Mouse (Mus musculus) lung, postnatal 0 days (tissue): Measurements from ENCODE around the gene Ifnl2.

Source experiments
- CTCF ChIP-seq: IDR thresholded peaks from 2 replicates; pipeline ENCODE4 v1.5.1; 2016; ENCODE audit warnings: antibody characterized with exemption, mild to moderate bottlenecking
- EP300 ChIP-seq: IDR thresholded peaks from 2 replicates; pipeline ENCODE4 v1.6.1; 2016; ENCODE audit warnings: antibody characterized with exemption, mild to moderate bottlenecking, control low read depth

DNA sequence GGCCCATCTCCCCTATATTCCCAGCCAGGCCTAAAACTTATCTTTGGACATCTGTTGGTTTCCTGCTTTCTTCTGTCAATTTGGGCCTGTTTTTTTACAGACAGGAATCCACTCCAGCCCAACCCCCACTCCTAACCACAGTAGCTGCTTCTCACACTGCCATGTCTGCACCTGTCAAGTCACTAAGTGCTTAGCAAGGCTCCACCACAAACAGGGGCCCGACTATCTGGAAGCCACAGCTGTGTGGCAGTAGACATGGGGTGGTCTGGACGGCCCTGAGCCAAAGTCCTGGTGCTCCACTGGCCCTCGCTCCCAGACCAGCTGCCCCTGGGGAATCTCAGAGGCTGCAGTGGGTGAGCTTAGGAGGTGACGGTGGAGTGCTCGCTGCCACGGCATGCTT, 47.5 kb upstream of the Ifnl2 start:
- TF ChIP-seq CTCF (no peak), EP300 (no peak)
